Mouse (Mus musculus): Measurements from ENCODE around the gene Afap1l2. TPM values are rescaled to one million over a fixed set of nuclear protein-coding genes. Genes with fewer than 3 reads are reported as not detected.

The Afap1l2 gene
- 3.6 and 7.8 TPM in 2 replicates for polyA plus RNA-seq (2012; rRNA removed)

GRCm38 (mm10) chr19:57007781-57008710 is at the start of gene Afap1l2:
Afap1l2 (minus strand) TSS chr19:57008228.
- TF ChIP-seq CTCF (IDR thresholded peaks at IDR 0.05; ENCODE audit: borderline replicate concordance, extremely low read depth, insufficient read depth, insufficient read length): peak; percentile 30; the same call in 1 of the 2 replicates
- no peak for TF ChIP-seq POLR2A (IDR thresholded peaks at IDR 0.05; ENCODE audit: borderline replicate concordance, extremely low read depth, insufficient read depth, insufficient read length, poor library complexity, severe bottlenecking)
- DNase-seq (ENCODE audit: low read depth): peak; percentile 32

GRCm38 (mm10) chr19:57057568-57057967 is 49.5 kb upstream of the Afap1l2 start:
- TF ChIP-seq POLR2A (IDR thresholded peaks at IDR 0.05; ENCODE audit: borderline replicate concordance, extremely low read depth, insufficient read depth, insufficient read length, poor library complexity, severe bottlenecking) (no peak), CTCF (IDR thresholded peaks at IDR 0.05; ENCODE audit: borderline replicate concordance, extremely low read depth, insufficient read depth, insufficient read length) (peak; percentile 40; the same call in 1 of the 2 replicates)
- no peak for DNase-seq (ENCODE audit: low read depth)

GRCm38 (mm10) chr19:57055215-57056120 is 47.4 kb upstream of the Afap1l2 start:
- DNase-seq (ENCODE audit: low read depth): no peak
- TF ChIP-seq CTCF (IDR thresholded peaks at IDR 0.05; ENCODE audit: borderline replicate concordance, extremely low read depth, insufficient read depth, insufficient read length) (no peak), POLR2A (IDR thresholded peaks at IDR 0.05; ENCODE audit: borderline replicate concordance, extremely low read depth, insufficient read depth, insufficient read length, poor library complexity, severe bottlenecking) (no peak)

DNA sequence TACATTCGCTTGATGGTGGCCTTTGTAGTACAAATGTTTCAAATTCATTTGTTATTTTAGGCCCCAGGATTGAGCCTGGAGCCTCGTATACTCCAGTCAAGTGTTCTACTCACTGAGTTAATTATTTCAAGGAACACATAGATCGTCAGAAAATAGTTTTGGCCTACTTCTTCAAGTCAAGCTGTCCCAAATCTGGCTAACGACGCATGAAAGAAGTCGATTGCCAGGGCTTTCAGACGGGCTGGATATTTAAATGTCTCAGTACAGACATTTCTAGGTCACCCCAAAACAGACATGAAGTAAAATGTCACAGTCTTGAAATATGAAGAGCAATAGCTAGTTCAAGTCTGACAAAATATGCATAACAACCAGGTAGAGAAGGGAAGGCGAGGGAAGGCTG is 44.9 kb upstream of the Afap1l2 start:
- DNase-seq (ENCODE audit: low read depth): no peak

GRCm38 (mm10) chr19:57052016-57052415 is 44.0 kb upstream of the Afap1l2 start:
- no peak for DNase-seq (ENCODE audit: low read depth)
- TF ChIP-seq CTCF (IDR thresholded peaks at IDR 0.05; ENCODE audit: borderline replicate concordance, extremely low read depth, insufficient read depth, insufficient read length) (no peak), POLR2A (IDR thresholded peaks at IDR 0.05; ENCODE audit: borderline replicate concordance, extremely low read depth, insufficient read depth, insufficient read length, poor library complexity, severe bottlenecking) (no peak)

More for the DNA sequence above, 44.9 kb upstream of the Afap1l2 start:
- no peak for TF ChIP-seq CTCF (IDR thresholded peaks at IDR 0.05; ENCODE audit: borderline replicate concordance, extremely low read depth, insufficient read depth, insufficient read length)
- no peak for TF ChIP-seq POLR2A (IDR thresholded peaks at IDR 0.05; ENCODE audit: borderline replicate concordance, extremely low read depth, insufficient read depth, insufficient read length, poor library complexity, severe bottlenecking)

GRCm38 (mm10) chr19:57049592-57050090 is 41.6 kb upstream of the Afap1l2 start:
- peak; percentile 58 for DNase-seq (ENCODE audit: low read depth)

GRCm38 (mm10) chr19:57047671-57048320 is 39.8 kb upstream of the Afap1l2 start:
- TF ChIP-seq CTCF (IDR thresholded peaks at IDR 0.05; ENCODE audit: borderline replicate concordance, extremely low read depth, insufficient read depth, insufficient read length) (no peak), POLR2A (IDR thresholded peaks at IDR 0.05; ENCODE audit: borderline replicate concordance, extremely low read depth, insufficient read depth, insufficient read length, poor library complexity, severe bottlenecking) (no peak)
- no peak for DNase-seq (ENCODE audit: low read depth)

More at GRCm38 (mm10) chr19:57049592-57050090, 41.6 kb upstream of the Afap1l2 start:
- TF ChIP-seq CTCF (IDR thresholded peaks at IDR 0.05; ENCODE audit: borderline replicate concordance, extremely low read depth, insufficient read depth, insufficient read length) (no peak), POLR2A (IDR thresholded peaks at IDR 0.05; ENCODE audit: borderline replicate concordance, extremely low read depth, insufficient read depth, insufficient read length, poor library complexity, severe bottlenecking) (no peak)

DNA sequence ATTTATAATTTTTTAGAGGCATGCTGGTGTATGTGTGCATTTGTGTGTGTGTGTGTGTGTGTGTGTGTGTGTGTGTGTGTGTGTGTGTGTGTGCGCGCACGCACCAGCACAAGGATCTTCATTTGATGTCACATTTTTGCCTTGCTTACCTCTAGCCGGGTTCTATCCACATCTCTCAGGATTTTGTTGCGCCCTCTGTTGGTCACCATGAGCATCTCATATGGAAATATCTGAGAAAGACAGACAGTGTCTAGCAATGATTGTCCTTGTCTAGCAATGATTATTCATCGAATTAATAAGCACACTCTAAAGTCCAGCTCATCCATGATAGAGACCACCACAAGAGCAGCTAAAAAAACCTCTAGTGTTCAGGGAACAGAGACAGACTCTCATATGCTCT is 31.2 kb upstream of the Afap1l2 start:
- no peak for TF ChIP-seq POLR2A (IDR thresholded peaks at IDR 0.05; ENCODE audit: borderline replicate concordance, extremely low read depth, insufficient read depth, insufficient read length, poor library complexity, severe bottlenecking)
- peak; percentile 62 for TF ChIP-seq CTCF (IDR thresholded peaks at IDR 0.05; ENCODE audit: borderline replicate concordance, extremely low read depth, insufficient read depth, insufficient read length)
- peak; percentile 56 for DNase-seq (ENCODE audit: low read depth)

GRCm38 (mm10) chr19:57036860-57037259 is 28.8 kb upstream of the Afap1l2 start:
- TF ChIP-seq CTCF (IDR thresholded peaks at IDR 0.05; ENCODE audit: borderline replicate concordance, extremely low read depth, insufficient read depth, insufficient read length): no peak
- no peak for TF ChIP-seq POLR2A (IDR thresholded peaks at IDR 0.05; ENCODE audit: borderline replicate concordance, extremely low read depth, insufficient read depth, insufficient read length, poor library complexity, severe bottlenecking)
- DNase-seq (ENCODE audit: low read depth): no peak

- TF ChIP-seq CTCF (IDR thresholded peaks at IDR 0.05; ENCODE audit: borderline replicate concordance, extremely low read depth, insufficient read depth, insufficient read length): peak; percentile 69
- no peak for TF ChIP-seq POLR2A (IDR thresholded peaks at IDR 0.05; ENCODE audit: borderline replicate concordance, extremely low read depth, insufficient read depth, insufficient read length, poor library complexity, severe bottlenecking)
- DNase-seq (ENCODE audit: low read depth): peak; percentile 35
These were observed 23.6 kb upstream of the Afap1l2 start for GRCm38 (mm10) chr19:57031582-57031981.

Measured in brain, embryonic 14.5 days (tissue).